Mouse (Mus musculus) CH12.LX (cell line): ENCODE measurements around the gene Rab3a. TPM values are rescaled to one million over a fixed set of nuclear protein-coding genes. Genes with fewer than 3 reads are reported as not detected.
A peak's percentile ranks its signal among the peaks of the same experiment; 100 is the strongest.

Source experiments
- DNase-seq: peaks from one replicate; pipeline ENCODE4 v3.0.0-alpha.2; 2013; ENCODE audit errors: extremely low read depth
- H3K27ac ChIP-seq: 2 replicates; pipeline ENCODE4 v1.5.1; 2012; ENCODE audit warnings: low read depth, mild to moderate bottlenecking, control low read depth, moderate library complexity; ENCODE audit not compliant: insufficient read depth
- H3K27me3 ChIP-seq: replicated peaks from 2 replicates; pipeline ENCODE3; 2012; ENCODE audit warnings: inconsistent platforms
- H3K36me3 ChIP-seq, 2 experiments: replicated peaks in 1 of 2; 2 replicates each; pipeline versions ENCODE3 to v1.6.1; 2012; ENCODE audit warnings: inconsistent platforms in 1 of 2, low read length in 1 of 2, mild to moderate bottlenecking in 1 of 2, mixed read lengths in 1 of 2, moderate library complexity in 1 of 2; ENCODE audit not compliant: control insufficient read depth in 1 of 2, insufficient read depth in 1 of 2
- H3K4me1 ChIP-seq, 2 experiments: 2 replicates each; pipeline ENCODE4 v1.6.1; 2012; ENCODE audit warnings: inconsistent platforms in 1 of 2, moderate library complexity in 1 of 2; ENCODE audit not compliant: insufficient read depth in 2 of 2, control insufficient read depth in 1 of 2
- H3K4me2 ChIP-seq: 2 replicates; pipeline ENCODE4 v1.6.1; 2012; ENCODE audit warnings: low read depth, mild to moderate bottlenecking, control low read depth; ENCODE audit not compliant: poor library complexity, insufficient read depth, severe bottlenecking
- H3K4me3 ChIP-seq, 3 experiments: fragments of 150-350 bp in 1 of 3; sonication (generic) in 1 of 3; replicated peaks in 1 of 3; 2 replicates each; pipeline versions ENCODE3 to v1.5.1; 2011 to 2012; ENCODE audit warnings: low read depth in 2 of 3, low read length in 2 of 3, mild to moderate bottlenecking in 2 of 3, moderate library complexity in 2 of 3, control low read depth in 1 of 3, improper control_type of control experiment in 1 of 3, inconsistent platforms in 1 of 3, mixed read lengths in 1 of 3; ENCODE audit not compliant: poor library complexity in 1 of 3
- H3K79me2 ChIP-seq: replicated peaks from 2 replicates; pipeline ENCODE4 v1.6.1; 2012; ENCODE audit warnings: mild to moderate bottlenecking, moderate library complexity; ENCODE audit not compliant: control insufficient read depth, poor library complexity, insufficient read depth, severe bottlenecking; ENCODE audit errors: extremely low read depth
- H3K9ac ChIP-seq: 2 replicates; pipeline ENCODE4 v1.6.1; 2012; ENCODE audit warnings: low read depth, mild to moderate bottlenecking, control low read depth, moderate library complexity; ENCODE audit not compliant: insufficient read depth
- H3K9me3 ChIP-seq: replicated peaks from 2 replicates; pipeline ENCODE3; 2012; ENCODE audit warnings: low read length, inconsistent platforms, mixed read lengths
- BHLHE40 ChIP-seq: IDR thresholded peaks from 2 replicates; pipeline ENCODE4 v1.6.1; 2011; ENCODE audit warnings: mild to moderate bottlenecking, low read depth, low read length, improper control_type of control experiment
- CHD1 ChIP-seq: IDR thresholded peaks from 2 replicates; pipeline ENCODE4 v1.6.1; 2012; ENCODE audit warnings: low read depth, low read length, improper control_type of control experiment, inconsistent platforms
- CHD2 ChIP-seq: IDR thresholded peaks from 2 replicates; pipeline ENCODE4 v1.6.1; 2011; ENCODE audit warnings: low read length, improper control_type of control experiment
- ELF1 ChIP-seq: IDR thresholded peaks from 2 replicates; pipeline ENCODE4 v1.6.1; 2014; ENCODE audit warnings: low read depth, mild to moderate bottlenecking, inconsistent platforms, low read length, improper control_type of control experiment
- ETS1 ChIP-seq: conservative IDR thresholded peaks from 2 replicates; pipeline ENCODE4 v1.6.1; 2012; ENCODE audit warnings: low read depth, mild to moderate bottlenecking, inconsistent platforms, low read length, improper control_type of control experiment, moderate library complexity
- JUN ChIP-seq: IDR thresholded peaks from 2 replicates; pipeline ENCODE4 v1.6.1; 2011; ENCODE audit warnings: low read depth, mild to moderate bottlenecking, low read length, improper control_type of control experiment, moderate library complexity; ENCODE audit not compliant: insufficient read depth
- MAX ChIP-seq: IDR thresholded peaks from 2 replicates; pipeline ENCODE4 v1.6.1; 2011; ENCODE audit warnings: low read length, improper control_type of control experiment
- MAZ ChIP-seq: IDR thresholded peaks from 2 replicates; pipeline ENCODE4 v1.6.1; 2012; ENCODE audit warnings: low read depth, mild to moderate bottlenecking, inconsistent platforms, low read length, improper control_type of control experiment, moderate library complexity
- MEF2A ChIP-seq: IDR thresholded peaks from 2 replicates; pipeline ENCODE4 v1.6.1; 2014; ENCODE audit warnings: low read depth, mild to moderate bottlenecking, inconsistent platforms, low read length, improper control_type of control experiment, borderline replicate concordance
- MYC ChIP-seq: IDR thresholded peaks from 2 replicates; pipeline ENCODE4 v1.6.1; 2011; ENCODE audit warnings: low read depth, mild to moderate bottlenecking, improper control_type of control experiment, low read length
- NRF1 ChIP-seq: IDR thresholded peaks from 2 replicates; pipeline ENCODE4 v1.6.1; 2014; ENCODE audit warnings: low read depth, mild to moderate bottlenecking, inconsistent platforms, low read length, improper control_type of control experiment, moderate library complexity
- PAX5 ChIP-seq: IDR thresholded peaks from 2 replicates; pipeline ENCODE4 v1.6.1; 2012; ENCODE audit warnings: low read length, inconsistent platforms, mixed read lengths
- POLR2A ChIP-seq: IDR thresholded peaks from 2 replicates; pipeline ENCODE4 v1.6.1; 2011; ENCODE audit warnings: low read depth, mild to moderate bottlenecking, improper control_type of control experiment, low read length
- POLR2AphosphoS2 ChIP-seq: IDR thresholded peaks from 2 replicates; pipeline ENCODE4 v1.6.1; 2011; ENCODE audit warnings: low read depth, low read length, improper control_type of control experiment
- RAD21 ChIP-seq: IDR thresholded peaks from 2 replicates; pipeline ENCODE4 v1.6.1; 2011; ENCODE audit warnings: low read depth, mild to moderate bottlenecking, low read length, improper control_type of control experiment, moderate library complexity
- RCOR1 ChIP-seq: conservative IDR thresholded peaks from 2 replicates; pipeline ENCODE4 v1.6.1; 2012; ENCODE audit warnings: low read depth, mild to moderate bottlenecking, inconsistent platforms, low read length, improper control_type of control experiment
- SIN3A ChIP-seq: IDR thresholded peaks from 2 replicates; pipeline ENCODE4 v1.6.1; 2012; ENCODE audit warnings: low read length, improper control_type of control experiment, inconsistent platforms
- SMC3 ChIP-seq: IDR thresholded peaks from 2 replicates; pipeline ENCODE4 v1.6.1; 2011; ENCODE audit warnings: low read depth, low read length, improper control_type of control experiment
- UBTF ChIP-seq: IDR thresholded peaks from 2 replicates; pipeline ENCODE4 v1.6.1; 2012; ENCODE audit warnings: low read depth, mild to moderate bottlenecking, inconsistent platforms, low read length, improper control_type of control experiment, moderate library complexity
- USF1 ChIP-seq: IDR thresholded peaks from 2 replicates; pipeline ENCODE4 v1.6.1; 2014; ENCODE audit warnings: low read depth, mild to moderate bottlenecking, inconsistent platforms, low read length, improper control_type of control experiment
- USF2 ChIP-seq: conservative IDR thresholded peaks from 2 replicates; pipeline ENCODE4 v1.6.1; 2011; ENCODE audit warnings: low read depth, low read length, improper control_type of control experiment
- ZC3H11A ChIP-seq: IDR thresholded peaks from 2 replicates; pipeline ENCODE4 v1.6.1; 2012; ENCODE audit warnings: low read depth, mild to moderate bottlenecking, inconsistent platforms, low read length, improper control_type of control experiment
- ZKSCAN1 ChIP-seq: IDR thresholded peaks from 2 replicates; pipeline ENCODE4 v1.6.1; 2012; ENCODE audit warnings: low read depth, inconsistent platforms, low read length, improper control_type of control experiment, borderline replicate concordance
- dilution Hi-C: fragments of 300-500 bp; cut with MboI; formaldehyde crosslinking; loops from 2 replicates; pipeline ENCODE4 v1.14.3; 2020; ENCODE audit warnings: low sequenced_read_pairs; ENCODE audit not compliant: extremely low pct_unique_long_range_greater_than_20kb, extremely low pct_ligation_motif_present
- in situ Hi-C: fragments of 300-500 bp; cut with MboI; formaldehyde crosslinking; loops from 3 replicates; pipeline ENCODE4 v1.14.3; 2019; ENCODE audit warnings: low sequenced_read_pairs, low pct_ligation_motif_present, low pct_unique_long_range_greater_than_20kb, mixed read lengths
- polyA plus RNA-seq: library from polyadenylated mRNA; unstranded; fragments of >175 nt; gene quantifications from 2 replicates; pipeline ENCODE4 v1.2.1, GENCODE M21; 2012; ENCODE audit warnings: low read depth; ENCODE audit not compliant: insufficient read length
- total RNA-seq, 2 experiments: library from RNA; depleted of rRNA; stranded (reverse); fragments of 300-350 nt in 1 of 2; fragments of >200 nt in 1 of 2; gene quantifications; 2 replicates each; pipeline ENCODE4 v1.2.3; 2012 to 2014

The Rab3a gene
- total and polyA plus RNA-seq, 3 experiments, result 0.87 to 1.9 (median 0.99) TPM

- no peak overlapping the region for H3K4me3 ChIP-seq
- peaks cover 32 to 62% of the 10 kb centered on the region in 2 experiments for H3K36me3 ChIP-seq
- H3K4me1 ChIP-seq, result peaks cover 61 to 84% of the 10 kb centered on the region in 2 experiments
- dilution Hi-C loops (no loop called here), in situ Hi-C loops (no loop called here)
- H3K79me2 ChIP-seq, result 0 out of 2 replicates have a peak, but pooled peaks cover 7% of the 10 kb centered on the region
- H3K9ac ChIP-seq, result no peak overlapping the region
- no peak overlapping the region for H3K4me2 ChIP-seq
- H3K9me3 ChIP-seq, result no peaks in the 10 kb centered on the region
- DNase-seq, result no peak
- TF ChIP-seq SIN3A (no peak), USF1 (no peak), MEF2A (no peak), ETS1 (no peak), RAD21 (no peak), PAX5 (no peak), POLR2AphosphoS2 (no peak), SMC3 (no peak), NRF1 (no peak), USF2 (no peak), ZC3H11A (no peak), MAZ (no peak), RCOR1 (no peak), JUN (no peak), ZKSCAN1 (no peak), BHLHE40 (no peak), MYC (no peak)
- H3K27ac ChIP-seq, result no peak overlapping the region
- H3K27me3 ChIP-seq, result no peaks in the 10 kb centered on the region
These were observed 16.7 kb downstream of the Rab3a start for GRCm38 (mm10) chr8:70771217-70771616.

GRCm38 (mm10) chr8:70772075-70772474, 17.6 kb downstream of the Rab3a start:
- DNase-seq, result no peak
- in situ Hi-C loops (no loop called here), dilution Hi-C loops (no loop called here)
- Histone ChIP-seq H3K9ac (no peak overlapping the region), H3K4me3 (peak overlapping the region in 1 of 3 experiments; percentile 12), H3K27me3 (no peaks in the 10 kb centered on the region), H3K36me3 (peaks cover 32 to 62% of the 10 kb centered on the region in 2 experiments), H3K4me1 (peaks cover 61 to 82% of the 10 kb centered on the region in 2 experiments), H3K27ac (no peak overlapping the region), H3K79me2 (0 out of 2 replicates have a peak, but pooled peaks cover 7% of the 10 kb centered on the region), H3K9me3 (no peaks in the 10 kb centered on the region)
- no peak for TF ChIP-seq MAX
- no peak for TF ChIP-seq USF1
- TF ChIP-seq MEF2A, result no peak
- TF ChIP-seq SMC3, result no peak
- TF ChIP-seq CHD1, result no peak
- TF ChIP-seq POLR2AphosphoS2, result no peak
- TF ChIP-seq ELF1, result no peak
- no peak for TF ChIP-seq CHD2
- TF ChIP-seq POLR2A, result no peak
- TF ChIP-seq RAD21, result no peak
- no peak for TF ChIP-seq NRF1
- no peak for TF ChIP-seq UBTF
- no peak for TF ChIP-seq MAZ
- TF ChIP-seq, all 38 proteins: peak for 0
- H3K4me2 ChIP-seq, result no peak overlapping the region
